Mouse (Mus musculus) monocyte, adult 5-6 weeks (primary cell): ENCODE results near the gene Gapdhs. TPM values are rescaled to one million over a fixed set of nuclear protein-coding genes. Genes with fewer than 3 reads are reported as not detected.
"Not testable (repeated sequence)": the region's sequence is repeated elsewhere in the genome, so short reads cannot be mapped to it uniquely, and the experiment has no call there.

Experiments used
- ATAC-seq: fragments of 153-309, 156-312 bp; replicated peaks from 2 replicates; pipeline ENCODE4 v1.8.0; 2017; ENCODE audit warnings: mild to moderate bottlenecking; ENCODE audit not compliant: low TSS enrichment, insufficient number of reproducible peaks, severe bottlenecking, poor library complexity, low FRiP score
- total RNA-seq: library from RNA; stranded (forward); fragments of 200-1000, 200-491, 200-594 nt; gene quantifications from 3 replicates; pipeline ENCODE4 v1.2.3, GENCODE M21; 2017

The Gapdhs gene
- total RNA-seq: 0.85 to 1.9 TPM in 2 of 3 replicates, not detected in the other

DNA sequence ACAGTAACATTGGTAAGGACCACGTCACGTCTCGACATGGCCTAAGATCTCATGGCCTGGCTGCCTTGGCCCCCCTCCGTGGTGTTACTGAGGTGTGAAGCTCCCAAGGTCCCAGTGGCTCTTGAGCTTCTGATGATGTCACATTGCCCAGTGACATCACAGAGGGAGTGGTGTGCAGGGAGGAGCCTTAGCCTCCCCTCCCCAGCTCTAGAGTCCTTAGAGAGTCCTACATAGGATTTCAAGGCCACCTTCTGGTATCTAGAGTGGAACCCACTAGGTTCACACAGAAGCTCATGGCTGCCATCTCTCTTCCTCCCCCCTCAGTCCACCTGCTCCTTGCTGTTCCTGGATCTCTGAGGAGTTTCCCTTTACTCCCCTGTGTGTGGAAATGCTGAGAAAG lies at the start of gene Gapdhs:
Gene Gapdhs, minus strand, starts transcription at position 65 of the 400 bp plus-strand sequence.
- ATAC-seq: not testable (repeated sequence)

DNA sequence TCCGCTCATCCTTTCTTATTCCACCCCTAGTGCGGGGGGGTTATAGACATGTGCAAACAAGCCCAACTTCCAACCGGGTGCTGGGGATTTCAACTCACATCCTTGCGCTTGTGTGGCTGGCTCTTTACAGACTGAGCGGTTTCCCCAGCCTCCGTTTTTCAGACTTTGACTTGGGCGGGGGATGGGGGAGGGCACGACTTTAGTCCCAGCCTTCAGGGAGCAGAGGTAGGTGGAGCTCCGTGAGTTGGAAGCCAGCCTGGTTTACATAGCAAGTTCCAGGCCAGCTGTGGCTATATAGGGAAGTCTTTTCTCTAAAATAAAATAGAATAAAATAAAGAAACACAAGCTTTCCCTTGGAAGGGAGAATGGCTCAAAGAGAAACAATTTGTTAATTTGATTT lies 48.4 kb upstream of the Gapdhs start:
- no peak for ATAC-seq

DNA sequence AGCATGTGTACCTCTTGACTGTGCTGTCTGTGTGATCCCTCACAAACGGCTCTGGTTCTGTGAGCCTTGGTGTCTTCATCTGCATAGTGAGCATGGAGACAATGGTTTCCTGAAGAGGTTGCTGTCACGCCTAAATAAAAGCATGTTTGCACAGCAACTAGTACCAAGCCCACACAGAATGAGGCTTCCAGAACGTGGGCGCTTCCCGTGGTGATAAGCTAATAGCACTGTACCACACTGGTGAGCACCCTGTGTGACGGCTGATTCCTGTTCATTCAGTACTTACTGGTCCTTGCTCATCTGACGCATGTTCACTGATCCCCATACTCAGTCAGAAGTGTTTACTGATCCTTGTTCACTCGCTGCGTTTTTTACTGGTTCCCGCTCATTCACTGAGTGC lies 46.7 kb upstream of the Gapdhs start:
- no peak for ATAC-seq

DNA sequence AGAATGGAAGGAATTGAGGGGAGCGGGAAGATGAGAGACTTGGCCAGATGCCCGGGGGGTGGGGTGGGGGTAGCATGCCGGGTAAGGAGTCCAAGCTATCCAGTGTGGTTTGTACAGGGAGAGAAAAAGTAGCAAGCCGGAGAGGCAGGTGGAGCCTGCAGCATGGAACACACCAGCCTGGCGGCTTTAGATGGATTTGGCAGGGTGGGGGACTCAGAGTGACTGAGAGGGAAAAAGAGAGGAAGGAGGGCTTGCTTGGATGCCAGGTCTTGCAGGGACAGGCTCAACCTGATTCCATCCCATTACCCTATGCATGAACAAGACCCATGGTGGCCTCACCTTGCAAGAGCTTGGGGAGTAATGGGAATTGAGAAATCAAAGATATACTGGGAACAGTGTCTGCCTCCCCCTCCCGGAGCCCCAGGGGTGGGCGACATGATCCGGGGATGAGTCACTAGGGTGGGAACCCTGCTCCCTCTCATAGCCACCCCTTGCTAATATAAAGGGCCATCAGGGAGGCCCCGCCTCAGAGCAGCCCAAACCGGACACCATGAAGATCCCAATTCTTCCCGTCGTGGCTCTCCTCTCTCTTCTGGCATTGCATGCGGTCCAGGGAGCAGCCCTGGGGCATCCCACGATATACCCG lies 44.0 kb upstream of the Gapdhs start, which contains the start of gene Krtdap:
Gene Krtdap, plus strand, starts transcription at position 520 of the 646 bp plus-strand sequence.
- no peak for ATAC-seq

DNA sequence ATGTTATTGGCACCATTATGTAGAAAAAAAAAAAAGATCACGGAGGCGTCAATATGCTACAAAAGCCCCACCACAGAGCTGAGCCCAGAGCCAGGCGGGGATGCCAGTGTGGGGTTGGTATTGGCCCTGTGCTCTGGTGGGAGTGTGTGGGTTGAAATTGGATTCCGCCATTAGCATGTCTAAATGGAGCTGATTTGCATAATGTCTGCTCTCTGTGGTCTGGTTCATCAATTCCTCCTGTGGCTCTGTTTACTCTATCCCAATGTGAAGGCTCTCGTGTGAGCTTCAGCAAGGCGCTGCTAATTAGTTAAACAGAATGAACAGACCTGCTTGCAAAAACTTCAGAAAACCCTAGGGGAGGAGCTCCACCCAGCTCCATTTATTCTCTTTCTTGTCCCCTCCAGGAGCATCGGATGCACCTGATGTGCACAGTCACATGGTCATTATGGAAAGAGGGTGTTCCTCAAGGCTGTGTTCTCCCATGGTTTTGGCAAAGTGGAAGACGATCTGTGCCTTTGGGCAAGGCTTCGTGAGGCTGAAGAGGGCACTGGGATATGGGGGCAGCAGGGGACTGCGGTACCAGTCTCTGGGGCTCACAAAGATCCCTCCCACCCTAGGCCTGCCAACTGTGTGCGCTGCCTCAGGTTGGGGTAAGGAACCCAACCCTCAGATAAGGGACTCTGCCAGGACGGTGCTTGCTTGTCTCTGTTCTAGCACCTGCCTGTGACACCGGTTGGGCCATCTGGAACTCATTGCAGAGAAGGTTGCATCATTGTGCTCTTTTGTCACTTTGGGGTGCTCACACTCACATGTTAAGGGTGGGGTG lies 42.5 kb upstream of the Gapdhs start:
- ATAC-seq: no peak

DNA sequence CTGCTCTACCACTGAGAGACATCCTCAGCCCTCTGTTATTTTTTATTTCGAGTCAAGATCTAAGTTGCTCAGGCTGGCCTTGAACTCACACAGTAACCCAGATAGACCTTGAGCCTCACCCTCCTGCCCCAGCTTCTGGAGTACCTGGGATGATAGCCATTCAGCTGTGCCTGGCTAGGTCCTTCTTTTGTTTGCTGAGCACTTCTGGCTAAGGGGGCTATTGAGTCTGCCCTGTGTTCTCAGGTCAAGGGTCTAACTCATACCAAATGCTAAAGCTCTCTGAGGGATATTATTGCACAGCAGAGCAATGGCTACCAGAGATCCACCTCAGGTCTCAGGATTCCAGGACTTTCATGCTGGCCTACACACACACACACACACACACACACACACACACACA lies 41.7 kb upstream of the Gapdhs start:
- no peak for ATAC-seq

DNA sequence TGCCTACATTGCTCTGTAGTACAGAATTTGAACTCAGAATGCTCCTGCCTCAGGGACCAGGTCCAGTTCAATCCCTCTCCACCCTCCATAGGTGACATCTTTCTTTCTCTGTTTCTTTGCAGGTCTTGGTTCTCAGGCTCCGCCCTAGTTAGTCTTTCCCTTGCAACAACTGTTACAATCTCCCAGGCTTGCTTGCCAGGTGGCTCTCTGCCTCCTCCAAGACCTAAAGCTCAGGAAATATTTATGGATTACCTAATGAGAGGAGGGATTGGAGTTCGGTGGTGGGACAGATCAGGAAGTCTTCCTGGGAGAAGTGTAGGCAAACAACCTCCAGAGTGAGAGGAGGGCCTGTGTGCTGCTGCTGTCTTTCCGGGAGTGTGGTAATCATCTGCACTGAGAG lies 39.2 kb upstream of the Gapdhs start:
- no peak for ATAC-seq

DNA sequence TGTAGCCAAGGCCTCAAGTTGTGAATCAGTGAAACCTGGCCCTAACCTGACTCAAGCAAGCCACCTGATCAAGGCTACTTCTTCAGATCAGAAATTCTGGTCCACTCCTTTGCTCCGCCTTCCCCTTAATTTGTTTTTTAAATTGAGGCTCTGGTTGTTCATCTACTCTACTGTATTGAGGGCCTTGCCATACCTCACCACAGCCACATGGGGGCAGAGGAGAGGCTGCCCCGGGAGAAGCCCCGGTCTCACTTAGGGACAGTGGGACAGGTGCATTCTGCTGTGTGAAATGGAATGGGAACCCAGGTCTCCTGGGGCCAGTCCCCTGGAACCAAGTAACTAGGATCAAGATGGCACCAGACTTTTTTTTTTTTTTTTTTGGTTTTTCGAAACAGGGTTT lies 38.3 kb upstream of the Gapdhs start:
- ATAC-seq: no peak

DNA sequence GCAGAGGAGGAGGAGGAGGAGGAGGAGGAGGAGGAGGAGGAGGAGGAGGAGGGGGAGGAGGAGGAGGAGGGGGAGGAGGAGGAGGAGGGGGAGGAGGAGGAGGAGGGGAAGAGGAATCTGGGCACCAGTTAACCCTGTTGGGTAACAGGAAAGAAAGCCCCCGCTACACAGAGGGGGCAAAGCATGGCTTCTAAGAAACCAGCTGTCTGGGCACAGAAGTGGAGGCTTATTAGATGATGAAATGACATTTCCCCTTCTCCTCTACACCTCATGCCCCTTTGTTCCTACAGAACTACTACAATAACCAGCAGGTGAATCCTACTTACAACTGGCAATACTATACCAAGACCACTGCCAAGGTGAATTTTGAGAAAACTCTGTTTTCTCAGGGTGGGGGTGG lies 34.4 kb upstream of the Gapdhs start:
- no peak for ATAC-seq

DNA sequence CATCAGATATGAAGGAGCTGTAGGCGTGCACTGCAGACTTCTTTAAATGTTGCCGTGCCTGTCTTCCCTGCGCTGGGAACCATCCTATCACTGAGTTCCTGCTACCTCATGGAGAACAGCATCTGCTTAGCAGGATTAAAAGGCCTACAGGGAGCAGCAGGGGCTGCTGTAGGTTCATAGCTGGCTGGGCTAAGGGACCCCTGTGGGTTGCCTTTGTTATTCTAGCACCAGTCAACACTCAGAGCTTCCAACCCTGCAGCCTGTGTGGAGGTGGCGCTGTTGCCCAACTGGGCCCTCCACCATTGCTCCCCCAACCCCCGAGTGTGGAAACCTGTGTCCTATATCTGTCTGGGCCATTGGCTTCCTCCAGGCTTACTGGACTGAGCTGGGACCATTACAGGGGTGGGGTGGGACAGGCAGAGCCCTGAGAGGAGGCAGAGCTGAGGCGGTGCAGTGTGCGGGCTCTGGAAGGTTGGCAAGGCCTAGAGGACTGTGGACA lies 33.6 kb upstream of the Gapdhs start:
- ATAC-seq: no peak

DNA sequence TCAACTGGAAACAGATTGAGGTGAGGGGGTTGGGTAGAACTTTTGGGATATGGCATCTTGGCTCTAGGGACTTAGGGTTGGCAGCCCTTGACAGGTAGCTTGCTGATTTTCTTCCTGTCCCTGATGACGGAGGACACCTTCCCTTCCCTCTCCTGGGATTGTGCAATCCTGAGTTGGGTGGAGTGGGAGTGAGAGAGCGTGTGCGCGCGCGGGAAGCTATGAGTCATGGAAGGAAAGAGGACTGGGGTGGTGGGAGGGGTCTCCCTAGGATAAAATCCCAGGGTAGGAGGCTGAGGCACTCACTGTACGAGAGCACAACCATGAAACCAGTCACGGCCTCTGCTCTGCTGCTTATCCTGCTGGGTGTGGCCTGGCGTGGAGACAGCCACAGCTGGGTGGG lies 32.6 kb upstream of the Gapdhs start:
- no peak for ATAC-seq

DNA sequence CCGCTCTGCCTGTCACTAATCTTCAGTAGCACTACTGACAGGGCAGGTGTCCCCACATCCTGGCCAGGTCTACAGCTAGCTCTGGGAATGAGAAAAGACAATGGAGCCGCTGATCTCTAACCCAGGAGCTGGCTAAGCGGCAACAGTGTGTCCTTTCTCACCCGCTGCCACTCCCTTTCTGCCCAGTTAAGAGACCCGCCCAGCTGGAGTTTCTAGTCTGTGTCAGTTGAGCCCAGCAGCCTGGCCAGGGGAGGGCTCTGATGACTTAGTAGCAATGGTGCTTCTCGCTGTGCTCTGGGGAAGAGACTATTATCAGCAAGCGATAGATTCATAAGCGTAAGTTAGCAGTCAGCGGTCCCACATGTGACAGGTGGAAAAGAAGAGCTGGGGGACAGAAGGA lies 25.8 kb upstream of the Gapdhs start:
- no peak for ATAC-seq

DNA sequence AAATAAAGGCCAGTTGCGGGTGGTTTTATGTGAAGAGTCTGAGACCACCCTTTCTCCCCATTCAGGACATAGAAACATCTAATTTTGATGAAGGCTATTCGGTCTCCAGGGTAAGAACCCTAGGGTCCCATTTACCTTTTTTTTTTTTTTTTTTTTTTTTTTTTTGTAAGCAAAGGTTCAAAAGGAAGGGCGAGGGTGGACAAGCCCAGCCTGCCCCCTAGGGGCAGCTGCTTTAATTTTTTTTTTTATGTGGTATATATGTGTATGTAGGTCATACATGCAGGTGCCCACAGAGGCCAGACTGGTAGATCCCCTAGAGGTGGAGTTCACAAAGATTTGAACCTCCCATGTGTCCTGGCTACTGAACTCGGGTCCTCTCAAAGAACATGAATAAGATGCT lies 22.9 kb upstream of the Gapdhs start:
- no peak for ATAC-seq

DNA sequence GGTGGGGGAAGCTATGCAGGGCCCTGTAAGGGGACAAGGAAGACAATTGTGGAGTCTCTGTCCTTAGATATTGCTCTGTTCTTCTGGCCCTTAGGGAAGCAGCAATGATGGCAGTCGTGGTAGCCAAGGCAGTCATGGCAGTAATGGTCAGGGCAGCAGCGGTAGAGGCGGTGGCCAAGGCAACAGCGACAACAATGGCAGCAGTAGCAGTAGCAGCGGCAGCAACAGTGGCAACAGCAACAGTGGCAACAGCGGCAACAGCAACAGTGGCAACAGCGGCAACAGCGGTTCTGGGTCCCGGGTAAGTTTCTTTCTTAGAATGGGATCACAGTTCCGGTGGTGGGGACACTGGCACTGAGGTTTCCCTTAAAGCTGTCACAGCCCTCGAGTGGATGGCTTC lies 21.7 kb upstream of the Gapdhs start:
- ATAC-seq: no peak

DNA sequence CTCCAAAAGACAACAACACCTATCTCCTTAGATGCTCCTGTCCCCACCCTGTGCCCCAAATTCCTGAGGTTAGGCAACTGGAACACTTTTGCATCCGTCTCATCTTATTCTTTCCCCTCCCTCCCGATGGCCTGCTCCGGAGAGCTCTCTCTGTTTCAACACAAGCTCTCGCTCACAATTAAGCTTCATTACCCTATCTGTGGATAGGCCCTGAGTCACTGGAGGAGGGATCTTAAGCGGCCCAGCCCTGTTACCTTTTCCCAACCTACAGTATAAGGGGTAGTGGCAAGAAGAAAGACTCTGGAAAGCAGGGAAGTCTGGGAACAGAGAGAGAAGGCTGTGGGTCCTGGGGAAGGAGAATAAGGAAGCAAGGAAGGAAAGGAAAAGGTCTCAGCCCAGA lies 20.0 kb upstream of the Gapdhs start, which contains the start of gene Dmkn:
Gene Dmkn, plus strand, starts transcription at position 301 of the 400 bp plus-strand sequence.
- ATAC-seq: no peak

DNA sequence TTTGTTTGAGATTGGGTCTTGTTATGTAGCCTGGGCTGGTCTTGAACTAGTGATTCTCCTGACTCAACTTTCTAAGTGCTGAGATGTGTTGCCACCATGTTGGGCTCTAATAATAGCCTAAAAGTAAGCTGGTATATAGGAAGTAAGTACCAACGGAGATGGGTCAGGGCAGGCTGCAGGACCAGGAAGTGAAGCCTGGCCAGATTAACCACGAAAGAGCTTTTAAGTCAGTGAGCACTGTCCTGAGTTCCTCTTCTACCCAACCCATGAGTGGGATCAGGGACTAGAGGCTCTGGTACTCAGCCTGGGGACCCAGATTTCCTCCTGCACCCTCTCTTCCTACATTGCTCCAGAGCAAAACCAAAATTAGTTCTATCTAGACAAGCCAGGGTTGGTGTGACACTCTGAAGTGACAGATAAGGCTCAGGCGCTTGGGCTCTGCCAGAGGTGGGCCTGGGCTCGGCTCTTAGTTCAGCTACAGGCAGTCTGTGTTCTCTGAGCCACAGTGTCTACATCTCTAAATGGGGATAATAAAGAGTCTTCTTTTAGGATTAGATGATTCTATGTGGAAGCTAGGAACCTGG lies 18.4 kb upstream of the Gapdhs start:
- ATAC-seq: peak; percentile 71

DNA sequence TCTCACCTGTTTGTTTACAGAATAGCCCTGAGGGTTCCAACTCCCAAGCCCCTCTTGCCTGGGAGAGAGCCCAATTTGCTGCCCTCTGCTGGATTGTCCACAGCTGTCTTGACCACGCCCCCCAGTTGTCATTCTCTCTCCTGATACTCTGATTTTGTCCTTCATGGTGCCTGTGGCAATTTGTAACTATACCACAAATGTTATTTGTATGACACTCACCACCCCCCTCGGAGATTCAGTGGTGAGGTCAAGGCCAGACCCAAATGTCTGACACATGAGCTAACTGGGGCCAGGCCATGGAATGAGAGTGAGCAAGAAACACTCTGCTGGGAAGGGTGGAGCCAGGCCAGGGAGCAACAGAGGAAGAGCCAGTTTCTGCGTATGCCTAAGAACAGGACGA lies 15.4 kb upstream of the Gapdhs start:
- ATAC-seq: no peak

DNA sequence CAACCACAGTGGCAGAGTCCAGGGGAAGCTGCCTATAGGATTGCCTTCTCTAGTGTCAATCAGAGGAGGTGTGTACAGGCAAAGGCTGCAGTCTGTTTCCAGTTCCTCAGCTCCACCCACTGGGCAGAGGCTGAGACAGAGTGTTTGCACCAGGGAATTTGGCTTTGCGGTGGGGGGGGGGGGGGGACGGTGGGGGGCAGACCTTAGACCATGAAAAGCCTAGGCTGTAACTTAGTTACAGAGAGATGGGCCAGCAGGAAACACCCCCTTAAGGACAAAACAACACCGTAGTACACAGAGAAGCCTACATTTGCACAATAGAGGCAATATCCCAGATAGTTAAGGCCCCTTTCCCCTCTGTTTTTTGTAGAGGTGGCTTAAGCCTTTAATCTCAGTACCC lies 13.5 kb upstream of the Gapdhs start:
- ATAC-seq: no peak

DNA sequence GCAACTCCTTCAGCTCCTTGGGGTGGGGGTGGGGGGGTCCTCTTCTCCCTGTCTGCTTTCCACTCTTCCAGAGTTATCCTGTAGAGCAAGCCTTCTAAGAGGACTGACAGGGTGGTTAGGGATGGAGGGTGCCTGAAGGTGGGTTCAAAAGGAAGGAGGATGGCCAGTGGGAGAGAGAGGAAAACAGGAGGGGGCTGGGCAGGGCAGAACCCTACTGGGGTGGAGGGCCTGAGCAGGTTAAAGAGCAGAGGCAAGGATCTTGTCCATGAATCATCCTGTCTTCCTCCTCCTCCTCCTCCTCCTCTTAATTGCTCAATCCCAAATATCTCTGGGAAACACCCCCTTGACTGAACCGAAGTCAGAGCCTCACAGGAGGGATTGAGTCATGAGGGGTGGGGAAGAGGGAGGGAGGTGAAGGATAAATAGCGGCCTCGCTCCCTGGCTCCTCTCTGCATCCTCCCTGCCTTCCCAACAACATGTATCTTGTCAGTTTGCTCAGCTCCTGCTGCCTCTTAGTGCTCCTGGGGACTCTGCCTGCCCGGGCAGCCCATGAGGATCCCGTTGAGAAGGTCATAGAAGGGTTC lies 7.7 kb upstream of the Gapdhs start, which contains the start of gene Sbsn:
Gene Sbsn, plus strand, starts transcription at position 386 of the 584 bp plus-strand sequence.
- no peak for ATAC-seq
